Mouse (Mus musculus) stomach, postnatal 0 days (tissue): ENCODE results near the gene Olfr692. TPM values are rescaled to one million over a fixed set of nuclear protein-coding genes. Genes with fewer than 3 reads are reported as not detected.
A peak's percentile ranks its signal among the peaks of the same experiment; 100 is the strongest.

Experiments
- ATAC-seq: fragments of 200-750 bp; cut with Nextera tagmentation; 2 replicates; pipeline ENCODE4 v1.8.0; 2017; ENCODE audit not compliant: low FRiP score, low TSS enrichment
- DNase-seq: peaks from one replicate; pipeline ENCODE4 v3.0.0-alpha.2; 2016; ENCODE audit warnings: low spot score
- H3K27ac ChIP-seq: fragments of 300-500 bp; sonication (generic); replicated peaks from 2 replicates; pipeline ENCODE4 v1.5.1; 2014; ENCODE audit warnings: mild to moderate bottlenecking, control low read depth
- H3K27me3 ChIP-seq: fragments of 300-500 bp; sonication (generic); 2 replicates; pipeline ENCODE4 v1.6.1; 2014; ENCODE audit warnings: low read length; ENCODE audit not compliant: control insufficient read depth, insufficient read depth
- H3K36me3 ChIP-seq: fragments of 300-500 bp; sonication (generic); 2 replicates; pipeline ENCODE4 v1.6.1; 2014; ENCODE audit warnings: low read length, mixed read lengths; ENCODE audit not compliant: control insufficient read depth, insufficient read depth
- H3K4me1 ChIP-seq: fragments of 300-500 bp; sonication (generic); replicated peaks from 2 replicates; pipeline ENCODE4 v1.6.1; 2014; ENCODE audit warnings: antibody characterized with exemption; ENCODE audit not compliant: control insufficient read depth, insufficient read depth
- H3K4me2 ChIP-seq: fragments of 300-500 bp; sonication (generic); replicated peaks from 2 replicates; pipeline ENCODE4 v1.6.1; 2014; ENCODE audit warnings: low read depth, mild to moderate bottlenecking, control low read depth, moderate library complexity
- H3K4me3 ChIP-seq: fragments of 300-500 bp; sonication (generic); 2 replicates; pipeline ENCODE4 v1.5.1; 2014; ENCODE audit warnings: low read depth, low read length, control low read depth
- H3K9ac ChIP-seq: fragments of 300-500 bp; sonication (generic); 2 replicates; pipeline ENCODE4 v1.6.1; 2014; ENCODE audit warnings: mild to moderate bottlenecking, low read length, control low read depth, mixed read lengths
- H3K9me3 ChIP-seq: fragments of 300-500 bp; sonication (generic); 2 replicates; pipeline ENCODE4 v1.6.1; 2016; ENCODE audit warnings: low read length; ENCODE audit not compliant: control insufficient read depth
- CTCF ChIP-seq: IDR thresholded peaks from 2 replicates; pipeline ENCODE4 v1.5.1; 2016; ENCODE audit warnings: antibody characterized with exemption, low read depth, mild to moderate bottlenecking, moderate library complexity
- EP300 ChIP-seq: optimal IDR thresholded peaks from 2 replicates; pipeline ENCODE3; 2016; ENCODE audit warnings: antibody characterized with exemption
- WGBS: fragments of 180-500 bp; shearing (Covaris S2); extraction: QIAGEN DNeasy Blood & Tissue Kit; methylation state at CpG from one replicate; pipeline ENCODE4 v1.1.7; 2014; 5-methylcytosine and 5-hydroxymethylcytosine counted together
- polyA plus RNA-seq: library from polyadenylated mRNA; unstranded; fragments of >200 nt; fragmentation: Nextera tagmentation; extraction: Ambion mirVana; gene quantifications from 2 replicates; pipeline ENCODE4 v1.2.1, GENCODE M21; 2015

Gene Olfr692
- polyA plus RNA-seq, 1 experiment from 2014 or later, result not detected

- H3K4me2 ChIP-seq, result no peak overlapping the region
- no peaks in the 10 kb centered on the region for H3K4me1 ChIP-seq
- TF ChIP-seq EP300 (no peak), CTCF (no peak)
- no peak overlapping the region for H3K4me3 ChIP-seq
- ATAC-seq (no peak), DNase-seq (no peak)
- H3K27ac ChIP-seq, result no peak overlapping the region
- H3K9ac ChIP-seq, result no peak overlapping the region
- no peaks in the 10 kb centered on the region for H3K9me3 ChIP-seq
- no peaks in the 10 kb centered on the region for H3K27me3 ChIP-seq
- H3K36me3 ChIP-seq, result no peaks in the 10 kb centered on the region
These were observed 28.1 kb downstream of the Olfr692 start for GRCm38 (mm10) chr7:105396126-105396525.

DNA sequence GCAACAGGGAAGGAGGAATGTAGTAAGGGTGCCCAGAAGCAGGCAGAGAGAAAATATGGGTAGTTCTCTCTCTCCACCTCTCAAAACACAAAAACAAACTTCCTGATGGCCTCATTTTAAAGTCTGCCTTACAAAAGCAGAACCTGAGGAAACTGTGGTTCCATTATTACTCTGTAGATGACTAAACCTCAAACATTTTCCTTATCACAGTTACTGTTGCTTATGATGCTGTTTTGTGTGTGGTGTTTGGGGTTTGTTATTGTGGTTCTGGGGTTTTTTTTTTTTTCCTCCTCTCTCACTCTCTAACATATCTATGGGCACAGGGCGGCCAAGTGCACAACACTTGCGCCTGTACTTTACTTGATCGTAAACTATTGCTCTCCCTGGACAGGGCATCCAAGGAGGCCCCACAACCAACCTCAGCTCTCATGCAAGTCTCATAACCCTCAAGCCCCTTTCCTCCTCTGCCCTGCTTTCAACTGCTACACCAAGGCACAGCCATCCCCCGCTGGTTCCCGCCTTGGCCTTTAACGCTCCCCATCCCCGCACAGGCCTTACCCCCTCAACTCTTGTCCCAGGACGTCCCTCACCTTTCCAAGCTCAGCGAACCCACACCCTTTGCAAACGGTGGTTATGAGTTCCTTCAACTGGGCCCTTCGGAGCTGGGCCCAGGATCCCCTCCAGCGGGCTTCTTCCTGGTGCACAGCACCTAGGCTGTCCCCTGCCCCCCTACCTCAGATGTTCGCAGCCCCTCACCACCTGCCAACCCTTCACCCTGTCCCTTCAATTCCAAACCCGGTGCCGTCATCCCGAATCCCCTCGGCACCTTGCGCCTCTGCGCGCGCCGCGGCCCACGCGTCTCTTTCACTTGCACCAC is 31.3 kb downstream of the Olfr692 start:
- DNase-seq, result peak; percentile 51
- Histone ChIP-seq H3K4me1 (no peaks in the 10 kb centered on the region), H3K4me2 (peak overlapping the region; percentile 66), H3K9ac (peak overlapping the region; percentile 88), H3K9me3 (no peaks in the 10 kb centered on the region), H3K27me3 (no peaks in the 10 kb centered on the region), H3K36me3 (no peaks in the 10 kb centered on the region), H3K27ac (peak overlapping the region; percentile 85), H3K4me3 (peak overlapping the region; percentile 80)
- ATAC-seq, result no peak
- under 1% methylated on average over 25 of the region's 25 CpGs for WGBS
- no peak for TF ChIP-seq EP300
- TF ChIP-seq CTCF, result no peak

- no peak for TF ChIP-seq EP300
- 0 out of 2 replicates have a peak, but pooled peaks have one; percentile 2 for TF ChIP-seq CTCF
- Histone ChIP-seq H3K4me3 (peak within 1 kb of the TSS; percentile 80), H3K4me1 (no peaks in the 10 kb centered on the region), H3K9me3 (no peaks in the 10 kb centered on the region), H3K27ac (peak within 1 kb of the TSS; percentile 85), H3K9ac (peak within 1 kb of the TSS; percentile 88), H3K4me2 (peak within 1 kb of the TSS; percentile 66), H3K36me3 (no peaks in the 10 kb centered on the region), H3K27me3 (no peaks in the 10 kb centered on the region)
- WGBS, result under 1% methylated on average over 55 of the region's 55 CpGs
- peak; percentile 100 for DNase-seq
- peak; percentile 99 for ATAC-seq
These were observed 32.0 kb downstream of the Olfr692 start, which contains the start of gene Fam160a2 for GRCm38 (mm10) chr7:105399935-105400624. Fam160a2 (minus strand) TSS chr7:105400054.

GRCm38 (mm10) chr7:105404268-105404667 is 36.2 kb downstream of the Olfr692 start, which contains the start of gene Cnga4:
Cnga4 (plus strand) TSS chr7:105404568.
- TF ChIP-seq CTCF, result no peak
- TF ChIP-seq EP300, result no peak
- DNase-seq (no peak), ATAC-seq (no peak)
- Histone ChIP-seq H3K4me2 (no peak within 1 kb of the TSS), H3K27me3 (no peaks in the 10 kb centered on the region), H3K36me3 (no peaks in the 10 kb centered on the region), H3K27ac (no peak within 1 kb of the TSS), H3K4me1 (no peaks in the 10 kb centered on the region), H3K4me3 (no peak within 1 kb of the TSS), H3K9me3 (no peaks in the 10 kb centered on the region), H3K9ac (no peak within 1 kb of the TSS)
- 67% methylated on average over 5 of the region's 5 CpGs for WGBS

DNA sequence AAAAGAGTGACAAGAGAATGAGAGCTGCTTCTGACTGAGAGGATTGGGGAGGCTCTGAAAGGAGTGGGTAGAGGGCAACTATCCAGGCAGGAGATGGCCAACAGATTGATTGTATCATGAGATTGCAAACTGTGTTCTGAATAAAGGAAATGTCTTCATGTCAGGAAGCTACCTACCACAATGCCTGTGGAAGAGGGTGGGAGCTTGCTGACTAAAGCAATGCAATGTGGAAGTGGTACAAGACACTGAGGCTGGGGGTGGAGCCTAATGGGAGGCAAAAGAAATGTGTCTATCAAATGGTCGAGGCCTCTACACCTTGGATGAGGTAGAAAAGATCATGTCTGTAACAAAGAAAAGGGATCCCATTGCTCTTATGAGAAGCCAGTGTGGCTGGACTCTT is 38.3 kb downstream of the Olfr692 start:
- Histone ChIP-seq H3K4me1 (no peaks in the 10 kb centered on the region), H3K27ac (no peak overlapping the region), H3K4me3 (no peak overlapping the region), H3K4me2 (no peak overlapping the region), H3K9ac (no peak overlapping the region), H3K36me3 (no peaks in the 10 kb centered on the region), H3K9me3 (no peaks in the 10 kb centered on the region), H3K27me3 (no peaks in the 10 kb centered on the region)
- DNase-seq (no peak), ATAC-seq (no peak)
- TF ChIP-seq EP300 (no peak), CTCF (no peak)
- 67% methylated on average over 1 of the region's 1 CpGs for WGBS
